ENCODE assay signal across 22 mouse cellular contexts in genomic region chr11:76770566-76770965, GRCm38 (mm10).
"Had no signal": no experiment of that assay in that cellular context is flagged by ENCODE, and none has a peak within 500 bp of the region (broad histone marks: within the 10 kb centered on the region; RNA-seq: fewer than 3 reads in every experiment).

No protein-coding gene starts in this region.

- H3K36me3 ChIP-seq: hindbrain, embryonic 10.5 days; hindbrain, embryonic 12.5 days; limb, embryonic 10.5 days; limb, embryonic 12.5 days had no signal

- H3K4me1 ChIP-seq: hindbrain, embryonic 10.5 days; hindbrain, embryonic 12.5 days; limb, embryonic 10.5 days; limb, embryonic 12.5 days had no signal

- H3K27me3 ChIP-seq: hindbrain, embryonic 12.5 days; limb, embryonic 12.5 days had no signal

- H3K9ac ChIP-seq: hindbrain, embryonic 12.5 days; hindbrain, embryonic 14.5 days; limb, embryonic 12.5 days had no signal

- H3K4me3 ChIP-seq: gastrocnemius, adult 2 months; heart, adult 2 months; hindbrain, embryonic 10.5 days; hindbrain, embryonic 12.5 days; layer of hippocampus, adult 2 months; left cerebral cortex, adult 2 months; limb, embryonic 10.5 days; limb, embryonic 12.5 days had no signal

- ATAC-seq: hindbrain, embryonic 16.5 days had no signal

- H3K9me3 ChIP-seq: hindbrain, embryonic 10.5 days; hindbrain, embryonic 12.5 days; limb, embryonic 10.5 days; limb, embryonic 12.5 days had no signal

- H3K27ac ChIP-seq: gastrocnemius, adult 2 months; heart, adult 2 months; hindbrain, embryonic 10.5 days; hindbrain, embryonic 12.5 days; hindbrain, embryonic 14.5 days; layer of hippocampus, adult 2 months; left cerebral cortex, adult 2 months; limb, embryonic 10.5 days; limb, embryonic 12.5 days had no signal

- DNase-seq: gastrocnemius, adult 2 months; gastrocnemius, postnatal 10 days; gastrocnemius, postnatal 25 days; heart, adult 2 months; heart, postnatal 10 days; heart, postnatal 4 days; kidney, adult 18-20 months; kidney, adult 8-10 months; kidney, postnatal 10 days; kidney, postnatal 25 days; kidney, postnatal 4 days; liver had no signal

- H3K4me2 ChIP-seq: heart, embryonic 11.5 days; hindbrain, embryonic 12.5 days; hindbrain, embryonic 14.5 days; limb, embryonic 12.5 days; liver, embryonic 11.5 days had no signal
